Mouse (Mus musculus) ES-Bruce4 (cell line): ENCODE data around the gene Dmbx1.

Source experiments
- CTCF ChIP-seq: IDR thresholded peaks from one replicate; pipeline ENCODE4 v1.8.1; 2011; ENCODE audit warnings: low read depth, low read length
- EP300 ChIP-seq: IDR thresholded peaks from 2 replicates; pipeline ENCODE4 v1.6.1; 2011; ENCODE audit warnings: low read depth, low read length; ENCODE audit not compliant: insufficient read depth

DNA sequence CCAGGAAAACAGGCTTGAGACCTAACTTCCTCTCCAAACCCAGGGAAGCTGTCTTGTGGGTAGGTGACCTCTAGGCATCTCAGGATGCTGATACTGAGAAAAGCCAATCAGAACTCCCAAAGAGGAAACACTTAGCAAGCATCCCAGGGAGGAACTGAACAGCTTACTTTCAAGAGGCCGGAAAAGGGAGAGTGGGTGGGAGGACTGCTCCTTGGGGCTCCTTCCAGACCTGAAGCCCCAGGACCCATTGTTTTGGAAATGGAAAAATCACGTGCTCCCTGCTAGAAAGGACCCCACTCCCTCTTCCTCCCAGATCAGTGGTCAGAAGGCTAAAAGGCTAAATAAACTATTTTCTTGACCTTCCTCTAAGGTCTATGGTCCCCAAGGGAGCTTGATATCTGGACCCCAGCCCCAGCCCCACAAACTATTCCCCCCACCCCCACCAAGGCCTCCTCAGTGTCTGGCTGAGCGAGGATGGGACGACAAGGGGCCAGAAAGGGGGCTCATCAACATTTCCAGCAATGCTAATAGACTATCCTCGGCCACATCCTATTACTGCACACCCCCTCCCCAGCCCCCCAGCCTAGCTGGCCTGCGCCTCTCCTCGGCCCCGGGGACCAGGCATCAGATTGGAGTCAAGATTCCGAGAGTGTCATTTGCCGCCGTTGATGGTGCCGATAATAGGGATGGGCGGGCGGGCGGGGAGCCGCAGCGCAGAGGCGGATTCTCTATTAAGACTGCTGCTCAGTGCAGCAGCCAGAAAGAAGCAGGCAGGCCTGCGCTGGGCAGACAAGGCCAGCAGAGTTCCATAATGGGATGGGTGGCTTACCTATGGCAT lies 15.1 kb upstream of the Dmbx1 start:
- TF ChIP-seq CTCF: no peak
- TF ChIP-seq EP300: 0 out of 2 replicates have a peak, but pooled peaks have one; percentile 26
